Mouse (Mus musculus): Measurements from ENCODE around the gene Olfr1451. TPM values are rescaled to one million over a fixed set of nuclear protein-coding genes. Genes with fewer than 3 reads are reported as not detected.
"Not testable (repeated sequence)": the region's sequence is repeated elsewhere in the genome, so short reads cannot be mapped to it uniquely, and the experiment has no call there.

Gene Olfr1451
- total RNA-seq (2021) = not detected
- long read RNA-seq, experiment 1 = 0 reads
- long read RNA-seq, experiment 2 = 0 reads

GRCm38 (mm10) chr19:12994714-12995113, at the start of gene Olfr1451:
Gene Olfr1451 (plus strand): TSS chr19:12995014.
- DNase-seq = no peak
- intact Hi-C loops (cut with DNase I) = no loop called here

DNA sequence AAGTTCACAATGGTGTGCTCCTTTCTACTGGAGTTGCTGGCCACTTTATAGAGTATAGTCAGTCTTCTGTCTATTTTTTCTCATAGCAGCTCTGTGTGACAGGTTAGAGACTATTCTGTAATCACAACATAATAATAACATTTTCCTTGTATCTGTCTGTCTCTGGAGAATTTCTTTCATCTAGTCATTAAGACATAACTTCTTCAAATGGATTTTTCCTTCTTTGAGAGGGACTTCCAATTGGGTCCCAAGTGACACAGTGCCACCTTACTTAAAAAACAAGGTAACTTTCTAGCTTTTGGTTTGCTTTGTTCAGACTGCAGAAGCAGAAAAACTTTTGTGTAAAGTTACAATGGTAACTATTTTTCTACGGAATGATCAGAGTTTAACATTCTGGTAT, 44.9 kb upstream of the Olfr1451 start, which contains the start of gene Olfr1450:
Olfr1450 (plus strand) TSS at position 301 of the 400 bp plus-strand sequence.
- DNase-seq = no peak
- intact Hi-C loops (cut with DNase I) = no loop called here

DNA sequence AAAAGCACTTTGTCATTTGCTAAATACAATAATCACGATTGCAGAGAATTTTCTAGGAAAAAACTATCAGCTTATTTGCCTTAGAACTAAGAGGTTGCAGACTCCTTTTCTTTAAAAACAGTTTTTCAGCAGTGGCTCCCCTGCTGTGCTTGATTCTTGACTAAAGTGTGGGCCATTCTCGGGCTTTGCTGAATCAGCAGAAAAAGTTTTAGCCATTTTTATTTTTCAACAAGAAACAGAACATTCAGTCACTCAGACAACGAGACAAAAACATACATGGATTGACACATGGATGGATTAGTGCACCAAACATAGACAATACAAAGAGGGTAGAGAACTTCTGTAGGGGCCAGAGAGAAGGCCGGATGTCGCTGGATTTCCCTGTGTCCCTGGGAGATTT, 24.7 kb upstream of the Olfr1451 start:
- intact Hi-C loops (cut with DNase I); DNase-seq: not testable (repeated sequence)

- intact Hi-C loops (cut with DNase I); DNase-seq: not testable (repeated sequence)
Observed at GRCm38 (mm10) chr19:12992316-12992715, 2.5 kb upstream of the Olfr1451 start.

GRCm38 (mm10) chr19:13028227-13028626, 33.4 kb downstream of the Olfr1451 start, which contains the start of gene Olfr1453:
Gene Olfr1453 (minus strand): TSS chr19:13028327.
- no peak for DNase-seq
- intact Hi-C loops (cut with DNase I) = no loop called here

Other genes with a start within 250 kb of the Olfr1451 start
- 1 to 10 TPM; 1.5 to 3.4 TPM for gene Cntf, start 229.4 kb upstream of the Olfr1451 start, total RNA-seq (2021)
- gene Zfp91, start 198.9 kb upstream of the Olfr1451 start, total RNA-seq (2021) = 100 to 1,000 TPM; 112 to 114 TPM
- under 1 TPM; 0.25 to 0.31 TPM for gene Lpxn, start 198.8 kb upstream of the Olfr1451 start, total RNA-seq (2021)
- gene Gm5244, start 148.3 kb upstream of the Olfr1451 start, total RNA-seq (2021) = not detected
- not detected for gene Olfr1444, start 137.7 kb upstream of the Olfr1451 start, total RNA-seq (2021)
- not detected for gene Olfr1445, start 111.2 kb upstream of the Olfr1451 start, total RNA-seq (2021)
- not detected for gene Olfr1446, start 101.5 kb upstream of the Olfr1451 start, total RNA-seq (2021)
- gene Olfr1447, start 91.3 kb upstream of the Olfr1451 start, total RNA-seq (2021) = not detected
- not detected for gene Olfr1448, start 70.6 kb upstream of the Olfr1451 start, total RNA-seq (2021)
- not detected for gene Olfr1449, start 64.2 kb upstream of the Olfr1451 start, total RNA-seq (2021)
- not detected for gene Olfr1450, start 44.8 kb upstream of the Olfr1451 start, total RNA-seq (2021)
- gene Olfr1453, start 33.3 kb downstream of the Olfr1451 start, total RNA-seq (2021) = not detected
- not detected for gene Olfr1454, start 65.6 kb downstream of the Olfr1451 start, total RNA-seq (2021)
- gene Olfr1457, start 102.9 kb downstream of the Olfr1451 start, total RNA-seq (2021) = not detected
- gene Olfr1458, start 111.8 kb downstream of the Olfr1451 start, total RNA-seq (2021) = not detected
- not detected for gene Olfr1459, start 154.5 kb downstream of the Olfr1451 start, total RNA-seq (2021)
- not detected for gene Olfr1461, start 168.0 kb downstream of the Olfr1451 start, total RNA-seq (2021)
- gene Olfr1462, start 190.7 kb downstream of the Olfr1451 start, total RNA-seq (2021) = not detected
- not detected for gene Olfr1463, start 236.3 kb downstream of the Olfr1451 start, total RNA-seq (2021)

Measured in gastrocnemius, postnatal 36 days (tissue).